Mouse (Mus musculus) cerebellum, adult 2 months (tissue): ENCODE measurements around the gene Ppbp.

Source experiments
- CTCF ChIP-seq: fragments of 200-500 bp; IDR thresholded peaks from 2 replicates; pipeline ENCODE4 v1.5.1; 2011; ENCODE audit warnings: low read depth, mild to moderate bottlenecking, control low read depth, low read length, moderate library complexity, borderline replicate concordance; ENCODE audit not compliant: insufficient read depth
- POLR2A ChIP-seq: fragments of 200-500 bp; IDR thresholded peaks from 2 replicates; pipeline ENCODE4 v1.6.1; 2011; ENCODE audit warnings: low read length, control low read depth, borderline replicate concordance; ENCODE audit not compliant: insufficient read depth

GRCm38 (mm10) chr5:90761834-90762233 lies 6.5 kb upstream of the Ppbp start:
- TF ChIP-seq CTCF: no peak
- no peak for TF ChIP-seq POLR2A
